Mouse (Mus musculus): ENCODE measurements around the gene Pitpnm1. TPM values are rescaled to one million over a fixed set of nuclear protein-coding genes. Genes with fewer than 3 reads are reported as not detected.

The Pitpnm1 gene
- polyA plus RNA-seq, 2 experiments from 2014 or later, result 89.9 to 91.4 TPM

- no peak for ATAC-seq
Measured at GRCm38 (mm10) chr19:4095802-4096201, 4.0 kb upstream of the Pitpnm1 start.

- ATAC-seq, result peak; percentile 76
Measured at GRCm38 (mm10) chr19:4096642-4097440, 3.0 kb upstream of the Pitpnm1 start, which contains the start of gene Cdk2ap2. Gene Cdk2ap2, plus strand, starts transcription at chr19:4097182.

- ATAC-seq, result peak; percentile 5
Measured at GRCm38 (mm10) chr19:4097441-4097825, 2.4 kb upstream of the Pitpnm1 start.

- no peak for ATAC-seq
Measured at GRCm38 (mm10) chr19:4098426-4098825, 1.4 kb upstream of the Pitpnm1 start.

GRCm38 (mm10) chr19:4099056-4099455, 742 bp upstream of the Pitpnm1 start:
- peak; percentile 23 for ATAC-seq

- ATAC-seq, result no peak
Measured at GRCm38 (mm10) chr19:4100718-4101261, 992 bp downstream of the Pitpnm1 start.

- no peak for ATAC-seq
Measured at GRCm38 (mm10) chr19:4101466-4101865, 1.7 kb downstream of the Pitpnm1 start.

- ATAC-seq, result no peak
Measured at GRCm38 (mm10) chr19:4102049-4102448, 2.3 kb downstream of the Pitpnm1 start.

GRCm38 (mm10) chr19:4102626-4103025, 2.8 kb downstream of the Pitpnm1 start:
- ATAC-seq, result no peak

GRCm38 (mm10) chr19:4103294-4103693, 3.5 kb downstream of the Pitpnm1 start:
- no peak for ATAC-seq

GRCm38 (mm10) chr19:4103792-4104191, 4.0 kb downstream of the Pitpnm1 start:
- no peak for ATAC-seq

GRCm38 (mm10) chr19:4104675-4105194, 4.9 kb downstream of the Pitpnm1 start:
- no peak for ATAC-seq

- no peak for ATAC-seq
Measured at GRCm38 (mm10) chr19:4106654-4107053, 6.9 kb downstream of the Pitpnm1 start.

GRCm38 (mm10) chr19:4108535-4108934, 8.7 kb downstream of the Pitpnm1 start:
- ATAC-seq, result no peak

- no peak for ATAC-seq
Measured at GRCm38 (mm10) chr19:4112063-4112960, 12.5 kb downstream of the Pitpnm1 start.

GRCm38 (mm10) chr19:4113186-4113805, 13.5 kb downstream of the Pitpnm1 start:
- ATAC-seq, result no peak

- peak; percentile 88 for ATAC-seq
Measured at GRCm38 (mm10) chr19:4113806-4114230, 14.0 kb downstream of the Pitpnm1 start.

GRCm38 (mm10) chr19:4114551-4114950, 14.8 kb downstream of the Pitpnm1 start:
- no peak for ATAC-seq

- ATAC-seq, result no peak
Measured at GRCm38 (mm10) chr19:4115144-4115543, 15.3 kb downstream of the Pitpnm1 start.

- no peak for ATAC-seq
Measured at GRCm38 (mm10) chr19:4115816-4116215, 16.0 kb downstream of the Pitpnm1 start.

- ATAC-seq, result no peak
Measured at GRCm38 (mm10) chr19:4117006-4117405, 17.2 kb downstream of the Pitpnm1 start.

- no peak for ATAC-seq
Measured at GRCm38 (mm10) chr19:4118350-4118749, 18.6 kb downstream of the Pitpnm1 start.
